Mouse (Mus musculus) ZHBTc4 (cell line): ENCODE results near the gene Rpn2.

Experiments
- DNase-seq: peaks from one replicate; pipeline ENCODE4 v3.0.0-alpha.2; 2011; ENCODE audit warnings: low read depth, low spot score

Rpn2 gene

DNA sequence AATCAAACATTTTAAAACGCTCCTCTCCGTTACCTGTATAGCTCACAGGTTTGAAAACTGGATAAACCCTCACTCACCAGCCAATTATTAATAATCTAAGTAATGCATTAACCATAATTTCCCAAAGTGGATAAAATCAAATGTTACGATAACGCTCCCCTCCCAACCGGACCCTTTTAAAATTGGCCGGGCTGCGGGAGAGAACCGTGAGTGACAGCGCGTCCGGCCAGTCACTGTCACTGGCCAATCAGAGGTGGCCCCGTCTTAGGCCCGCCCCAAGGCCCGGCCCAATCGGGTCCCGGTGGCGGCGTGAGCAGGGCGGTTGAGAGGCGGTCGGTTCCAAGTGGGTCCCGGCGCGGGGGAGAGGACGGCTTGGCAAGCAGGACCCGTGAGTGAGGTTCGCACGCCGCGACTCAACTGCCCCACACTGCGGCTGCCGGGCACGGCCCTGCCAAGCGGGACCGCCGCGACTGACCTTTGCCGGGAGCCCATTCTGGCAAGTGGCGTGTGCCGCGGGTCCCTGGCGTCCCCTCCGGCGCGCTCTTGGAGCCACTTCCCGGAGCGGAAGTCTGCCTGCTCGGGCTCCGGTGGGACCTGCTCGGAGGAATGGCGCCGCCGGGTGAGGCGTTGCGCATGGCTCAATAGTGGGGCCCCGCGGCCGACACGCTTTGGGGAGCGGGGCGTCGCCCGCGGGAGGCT lies at the start of gene Rpn2:
Gene Rpn2, plus strand, starts transcription at position 301 of the 699 bp plus-strand sequence.
- peak; percentile 98 for DNase-seq

DNA sequence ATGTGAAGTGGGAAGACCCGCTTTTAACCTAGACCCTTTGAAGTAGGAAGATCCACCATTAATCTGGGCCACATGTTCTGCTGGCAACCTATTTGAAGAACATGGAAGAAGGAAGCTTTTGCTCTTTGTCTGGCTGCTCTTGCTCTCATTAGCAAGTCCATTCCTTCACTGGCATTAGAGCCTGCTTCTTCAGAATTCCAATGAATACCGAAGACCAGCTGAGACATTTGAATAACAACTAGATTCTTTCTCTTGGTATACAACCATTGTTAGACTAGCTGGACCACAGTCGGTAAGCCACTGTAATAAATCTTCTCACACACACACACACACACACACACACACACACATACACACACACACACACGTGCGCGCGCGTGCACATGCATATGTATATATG lies 42.9 kb upstream of the Rpn2 start:
- DNase-seq, result peak; percentile 55

DNA sequence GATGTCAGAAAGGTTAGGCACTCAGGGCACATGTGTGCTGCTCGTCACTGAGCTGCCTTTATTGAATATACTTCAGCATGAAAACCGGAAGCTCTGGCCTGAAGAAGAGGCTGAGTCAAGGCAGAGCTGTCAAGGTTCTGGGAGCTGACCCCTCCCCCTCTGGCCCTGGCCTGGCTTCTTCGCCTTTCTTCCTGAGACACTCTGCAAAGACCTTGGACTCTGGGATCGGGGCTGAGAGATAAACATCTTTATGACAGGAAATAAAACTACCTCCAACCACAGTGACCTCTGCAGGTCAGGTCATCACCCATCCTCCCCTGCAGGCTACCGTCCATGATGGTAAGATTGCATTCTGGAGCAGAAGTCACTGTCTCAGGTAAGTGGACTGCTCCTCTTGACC lies 33.8 kb upstream of the Rpn2 start:
- peak; percentile 15 for DNase-seq

DNA sequence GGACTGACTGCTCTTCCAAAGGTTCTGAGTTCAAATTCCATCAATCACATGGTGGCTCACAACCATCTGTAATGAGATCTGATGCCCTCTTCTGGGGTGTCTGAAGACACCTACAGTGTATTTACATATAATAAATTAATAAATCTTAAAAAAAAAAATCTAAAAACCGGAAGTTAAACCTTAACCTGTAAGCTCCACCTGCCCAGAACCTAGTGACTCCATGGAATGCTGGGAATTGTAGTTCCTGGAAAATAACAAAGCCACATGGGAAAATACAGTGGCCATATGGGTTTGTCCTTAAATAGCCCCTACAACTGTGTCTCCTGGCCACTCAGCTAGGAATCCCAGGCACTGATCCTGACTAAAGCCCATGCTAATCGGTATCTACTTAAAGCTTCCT lies 33.2 kb upstream of the Rpn2 start:
- DNase-seq, result peak; percentile 18

DNA sequence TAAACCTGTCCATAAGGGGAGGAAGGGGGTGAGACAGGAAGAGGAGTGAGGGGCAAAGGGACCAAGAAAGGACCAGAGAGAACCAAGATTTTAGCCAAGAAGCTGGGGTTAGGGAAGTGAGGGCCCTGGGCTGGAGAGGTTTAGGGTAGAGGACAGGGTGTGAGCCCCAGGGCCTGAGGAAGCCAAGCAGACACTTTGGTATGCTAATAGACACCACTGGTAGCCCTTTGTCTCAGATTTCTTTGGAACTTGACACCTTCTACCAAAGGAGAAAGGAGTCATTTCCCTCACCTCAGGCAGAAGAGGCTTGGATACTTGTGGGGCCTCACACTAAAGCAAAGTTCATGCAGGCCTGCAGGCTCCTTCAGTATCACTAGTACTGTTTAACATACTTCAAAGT lies 30.7 kb upstream of the Rpn2 start:
- peak; percentile 88 for DNase-seq

DNA sequence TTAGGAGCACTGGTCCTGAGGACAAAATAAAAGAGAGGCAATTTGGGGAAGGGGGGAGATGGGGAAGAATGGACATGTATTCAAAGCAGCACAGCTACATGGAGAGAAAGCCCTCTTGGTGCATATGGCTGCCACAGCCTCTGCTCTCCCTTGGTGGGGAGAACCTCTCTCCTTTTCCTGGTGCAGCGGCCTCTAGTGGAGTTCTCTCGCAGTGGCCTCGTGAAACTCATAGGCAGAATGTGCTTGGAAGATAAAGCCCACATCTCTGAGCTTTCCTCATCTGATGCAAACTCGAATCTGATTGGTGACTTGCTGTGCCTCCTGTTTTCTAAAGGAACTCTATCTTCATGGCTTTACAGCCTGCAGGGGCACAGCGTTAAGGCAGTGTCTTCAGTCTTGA lies 19.1 kb upstream of the Rpn2 start:
- DNase-seq, result peak; percentile 87

DNA sequence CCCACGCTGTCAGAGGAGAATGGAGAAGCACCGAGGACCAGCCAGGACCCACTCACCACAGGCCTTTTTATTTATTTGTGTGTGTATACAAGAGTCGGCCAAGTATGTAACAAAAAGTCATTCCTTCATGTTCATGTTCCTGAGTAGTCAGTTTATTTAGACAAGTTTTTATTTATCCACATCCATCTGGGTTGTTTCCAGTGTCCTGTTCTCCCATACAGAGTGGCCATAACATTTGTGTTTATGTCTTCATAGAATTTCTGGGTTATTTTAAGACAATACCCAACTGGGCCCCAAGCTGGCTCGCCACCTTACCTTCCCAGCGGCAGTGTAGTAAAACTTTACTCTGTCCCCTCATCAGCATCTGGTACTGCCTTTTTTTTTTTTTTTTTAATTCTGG lies 16.9 kb upstream of the Rpn2 start:
- no peak for DNase-seq

DNA sequence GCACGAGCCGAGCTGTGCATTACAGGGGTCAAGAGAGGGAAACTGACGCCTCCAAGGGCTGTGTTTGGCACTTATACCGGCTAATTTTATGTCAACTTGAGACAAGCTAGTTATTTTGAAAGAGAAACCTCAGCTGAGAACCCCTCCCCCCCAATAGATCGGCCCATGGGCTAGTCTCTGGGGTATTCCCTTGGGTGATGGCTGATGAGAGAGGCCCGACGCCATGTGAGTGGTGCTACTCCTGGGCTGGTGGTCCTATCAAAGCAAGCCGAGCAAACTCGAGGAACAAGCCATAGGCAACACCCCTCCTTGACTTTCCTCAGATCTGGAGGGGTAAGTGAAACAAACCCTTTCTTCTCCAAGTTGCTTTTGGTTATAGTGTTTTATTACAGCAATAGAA lies 16.3 kb upstream of the Rpn2 start:
- no peak for DNase-seq

DNA sequence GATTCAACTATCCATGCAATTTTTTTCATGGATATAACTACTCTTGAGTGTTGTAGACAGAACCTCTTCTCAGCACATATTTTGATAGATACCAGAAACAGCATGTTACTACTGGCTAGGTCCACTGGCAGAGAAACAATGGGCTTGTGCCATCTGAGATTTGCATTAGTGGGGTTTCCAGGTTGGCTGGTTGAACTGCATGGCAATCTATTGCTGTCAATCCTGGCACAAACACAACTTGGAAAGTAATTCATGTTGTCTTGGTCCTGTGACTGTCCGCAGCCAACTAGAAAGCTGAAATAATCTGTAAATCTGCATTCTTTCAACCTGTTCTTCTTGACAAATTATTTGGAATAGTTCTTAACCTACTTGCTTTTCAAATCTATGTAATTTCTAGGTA lies 15.7 kb upstream of the Rpn2 start:
- DNase-seq, result no peak

DNA sequence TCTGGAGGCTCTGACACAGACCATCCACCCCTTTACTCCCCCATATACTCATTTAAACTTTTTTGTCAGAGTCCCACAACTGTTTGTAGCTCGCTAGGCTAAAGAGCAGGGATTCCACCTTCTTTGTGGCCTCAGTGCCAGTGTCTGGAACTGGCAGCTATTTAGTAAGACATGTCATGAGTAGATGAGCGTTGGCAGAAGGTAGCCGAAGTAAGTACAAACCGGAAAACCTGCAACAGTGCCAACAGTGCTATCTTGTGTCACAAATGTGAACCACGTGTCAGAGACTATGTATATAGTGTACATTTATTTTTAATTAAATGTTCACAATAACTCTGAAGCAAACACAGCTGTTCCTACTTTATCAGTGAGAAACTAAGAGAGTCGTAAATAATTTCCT lies 15.0 kb upstream of the Rpn2 start:
- DNase-seq, result no peak

DNA sequence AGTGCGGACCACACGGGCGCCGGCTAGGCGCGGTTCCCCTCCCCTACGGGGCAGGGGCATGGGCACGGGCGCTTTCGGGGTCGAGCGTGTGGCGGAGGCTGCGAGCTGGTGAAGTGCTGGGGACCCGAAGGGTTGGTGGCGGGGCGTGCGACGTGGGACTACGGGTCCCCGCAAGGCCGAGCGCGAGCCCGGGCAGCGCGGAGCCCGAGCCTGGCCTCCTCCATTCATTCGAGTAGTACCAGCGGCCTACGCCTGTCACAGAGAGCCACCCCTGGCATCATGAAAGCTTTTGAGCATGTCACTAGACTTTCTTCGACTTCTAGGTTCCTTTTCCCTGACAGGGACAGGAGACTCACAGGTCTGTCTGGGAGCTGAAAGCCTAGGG lies 591 bp downstream of the Rpn2 start, which contains the start of gene Mroh8:
Gene Mroh8, minus strand, starts transcription at position 134 of the 385 bp plus-strand sequence.
- no peak for DNase-seq

DNA sequence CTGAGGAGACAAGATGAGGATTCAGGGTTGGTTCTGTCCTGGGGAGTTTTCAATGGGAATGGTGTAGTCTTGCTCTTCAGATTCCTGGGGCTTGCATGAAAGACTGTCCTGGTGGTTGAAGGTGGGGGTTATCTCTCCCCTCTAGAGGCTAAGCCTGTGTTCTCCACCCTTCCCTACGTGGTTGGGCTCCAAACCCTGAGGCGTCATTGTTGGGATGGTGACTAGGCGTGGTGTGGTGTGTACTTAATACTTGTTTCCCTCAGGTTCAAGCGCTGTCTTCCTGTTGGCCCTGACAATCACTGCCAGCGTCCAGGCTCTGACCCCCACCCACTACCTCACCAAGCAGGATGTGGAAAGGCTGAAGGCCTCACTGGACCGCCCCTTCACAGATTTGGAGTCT lies 4.5 kb downstream of the Rpn2 start:
- DNase-seq, result peak; percentile 73

DNA sequence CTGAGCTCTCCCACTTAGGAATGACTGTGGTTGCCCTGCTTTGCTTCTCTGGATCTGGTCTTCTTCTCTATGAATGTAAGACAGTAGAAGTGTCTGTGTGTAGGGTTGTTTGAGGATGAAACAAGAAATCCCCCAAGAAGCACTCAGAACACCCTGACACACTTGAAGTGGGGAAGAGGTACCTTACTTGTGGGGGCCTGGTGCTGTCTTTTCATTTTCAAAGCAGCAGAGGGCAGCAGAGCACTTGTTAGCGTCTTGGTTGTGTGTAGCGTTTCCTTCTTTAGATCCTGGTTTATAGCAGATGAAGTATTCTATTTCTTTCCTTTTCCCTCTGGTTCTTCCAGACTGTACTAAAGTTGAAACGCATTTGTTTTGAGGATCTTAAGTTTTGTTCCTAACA lies 8.7 kb downstream of the Rpn2 start:
- peak; percentile 67 for DNase-seq

DNA sequence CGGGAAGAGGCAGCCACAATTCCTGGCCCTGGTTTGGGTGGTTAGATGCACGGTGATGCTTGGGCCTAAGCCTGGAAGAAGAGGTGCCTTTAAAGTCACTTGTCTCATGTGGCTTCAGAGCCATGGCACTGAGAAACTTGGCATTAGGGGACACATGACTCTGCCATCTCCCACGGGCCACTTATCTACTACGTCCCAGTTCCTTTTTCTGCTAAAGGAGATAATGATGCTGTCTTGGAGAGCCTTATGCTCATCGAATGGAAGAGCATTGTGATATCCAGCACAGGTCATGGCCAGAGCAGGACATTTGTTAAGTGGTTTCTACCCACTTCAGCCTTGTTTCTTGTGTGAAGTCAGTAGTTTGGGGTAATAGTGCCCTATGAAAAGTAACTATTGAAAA lies 10.2 kb downstream of the Rpn2 start:
- no peak for DNase-seq

DNA sequence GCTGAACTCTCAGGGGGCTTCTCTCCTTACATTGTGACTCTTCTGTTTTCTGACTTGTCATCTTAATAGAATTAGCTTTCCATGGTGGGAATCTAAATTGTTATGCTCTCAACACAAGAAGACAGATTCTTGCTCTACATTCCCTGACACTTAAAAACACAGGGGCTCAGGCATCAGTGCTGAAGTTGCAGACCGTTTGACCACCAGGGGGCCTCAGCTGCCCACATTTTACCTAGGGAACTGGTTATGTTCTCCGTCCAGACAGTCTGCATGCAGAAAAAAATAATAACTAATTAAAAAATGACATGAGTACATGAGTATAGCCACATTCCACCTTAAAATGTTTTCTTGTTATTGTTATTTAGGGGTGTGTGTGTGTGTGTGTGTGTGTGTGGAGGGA lies 13.3 kb downstream of the Rpn2 start:
- DNase-seq, result peak; percentile 69

DNA sequence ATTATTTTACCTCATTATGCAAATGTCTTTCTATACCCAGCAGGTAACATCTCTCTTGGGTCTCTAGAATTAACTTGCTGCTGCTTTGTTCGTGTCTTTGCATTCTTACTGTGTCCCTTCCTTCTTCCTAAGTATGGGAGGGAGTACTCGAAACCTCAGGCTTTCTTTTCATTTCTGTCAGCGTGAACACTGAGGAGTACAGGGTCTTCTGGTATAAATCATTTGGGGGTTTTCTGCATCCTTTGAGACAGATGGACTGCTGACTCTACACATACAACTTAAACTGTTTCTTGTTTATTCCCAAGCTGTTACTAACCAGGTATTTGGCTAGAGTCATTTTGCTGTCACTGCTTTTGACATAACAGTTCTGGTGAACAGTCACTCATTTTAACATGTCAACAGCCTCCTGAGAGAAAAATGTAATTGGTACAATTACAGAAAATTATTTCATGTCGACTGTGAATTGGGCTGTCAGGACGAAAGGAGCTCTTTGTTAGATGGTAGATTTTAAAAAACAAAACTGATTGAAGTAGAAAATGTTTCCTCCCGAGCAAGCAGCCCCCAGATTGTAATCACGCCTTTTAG lies 17.4 kb downstream of the Rpn2 start:
- no peak for DNase-seq

DNA sequence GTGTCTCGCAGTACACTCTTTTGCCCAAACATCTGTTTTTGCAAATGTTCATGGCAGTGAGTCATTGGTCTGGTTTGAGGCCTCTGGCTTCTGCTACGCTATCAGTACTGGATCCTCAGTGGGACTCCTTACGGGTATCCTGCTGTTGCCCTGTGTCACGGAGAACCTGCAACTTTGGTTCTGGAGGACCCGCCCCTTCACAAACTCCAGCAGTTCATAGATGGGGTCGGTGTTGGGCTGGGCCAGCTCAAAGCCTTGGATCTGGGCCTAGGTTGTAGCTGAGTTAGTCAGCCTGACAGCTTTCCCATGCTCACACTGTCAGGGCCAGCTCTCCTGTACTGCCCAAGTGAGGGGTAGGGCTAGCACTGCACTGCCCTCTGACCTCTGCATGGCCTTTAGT lies 21.2 kb downstream of the Rpn2 start:
- DNase-seq, result no peak

DNA sequence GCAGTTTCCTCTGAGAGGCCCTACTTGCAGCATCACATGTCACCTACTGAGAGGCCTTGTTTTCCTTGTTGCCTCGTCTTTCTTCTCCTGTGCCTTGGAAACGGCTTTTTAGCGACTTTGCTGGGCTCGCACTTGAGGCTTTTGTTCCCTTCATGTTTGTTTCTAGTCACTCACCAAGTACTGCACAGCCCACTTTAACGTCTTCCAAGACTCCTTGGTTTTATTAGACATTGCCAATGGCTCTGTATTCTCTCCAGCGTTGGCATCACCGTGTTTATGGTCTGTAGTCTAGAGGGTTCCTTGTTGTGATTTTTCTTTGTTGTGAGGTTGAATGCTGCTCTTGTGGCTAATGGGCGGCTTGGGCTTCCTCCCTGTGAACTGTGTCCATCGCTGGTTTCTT lies 24.3 kb downstream of the Rpn2 start:
- DNase-seq, result no peak

DNA sequence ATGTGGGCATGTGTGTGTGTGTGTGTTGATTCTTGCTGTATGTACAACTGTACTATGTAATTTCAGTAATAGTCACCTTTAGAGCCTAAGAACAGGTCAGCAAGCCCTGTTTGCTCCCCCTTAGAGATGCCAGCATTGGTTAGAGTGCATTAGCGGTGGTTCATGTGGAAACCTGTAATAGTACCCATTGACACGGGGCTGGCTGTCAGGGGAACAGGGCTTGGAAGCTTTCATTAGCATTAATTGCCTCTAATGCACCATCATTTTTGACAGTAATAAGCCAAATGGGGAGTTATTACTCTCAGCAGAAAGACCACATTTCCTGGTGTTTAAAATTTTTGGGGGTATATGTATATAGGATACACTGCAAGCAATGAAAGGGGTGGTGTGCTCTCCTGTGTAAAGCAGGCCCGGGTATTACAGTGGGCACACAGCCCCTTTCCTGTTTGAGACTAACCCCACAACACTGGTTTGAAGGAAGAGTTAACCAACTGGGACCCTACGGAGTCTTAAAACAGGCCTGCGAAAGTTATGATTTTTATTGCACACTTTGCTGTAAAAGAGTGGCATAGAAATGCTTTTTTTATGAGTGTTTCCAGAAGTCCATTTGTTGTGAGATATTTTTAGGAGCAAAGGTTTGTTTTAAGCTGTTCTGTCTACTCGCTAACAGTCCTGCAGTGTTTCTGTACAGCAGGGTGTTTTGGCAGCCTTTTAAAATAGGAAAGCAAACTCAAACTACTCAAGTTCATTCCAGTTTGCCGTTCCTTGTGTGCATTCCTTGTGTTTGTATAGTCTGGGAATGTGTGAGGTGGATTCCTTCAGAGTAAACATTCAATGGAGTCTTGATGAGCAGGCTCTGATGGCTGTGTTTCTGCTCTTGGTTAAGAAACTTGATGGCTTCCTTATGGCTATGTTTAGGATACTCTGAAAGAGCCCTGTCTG lies 27.5 kb downstream of the Rpn2 start:
- DNase-seq, result no peak

DNA sequence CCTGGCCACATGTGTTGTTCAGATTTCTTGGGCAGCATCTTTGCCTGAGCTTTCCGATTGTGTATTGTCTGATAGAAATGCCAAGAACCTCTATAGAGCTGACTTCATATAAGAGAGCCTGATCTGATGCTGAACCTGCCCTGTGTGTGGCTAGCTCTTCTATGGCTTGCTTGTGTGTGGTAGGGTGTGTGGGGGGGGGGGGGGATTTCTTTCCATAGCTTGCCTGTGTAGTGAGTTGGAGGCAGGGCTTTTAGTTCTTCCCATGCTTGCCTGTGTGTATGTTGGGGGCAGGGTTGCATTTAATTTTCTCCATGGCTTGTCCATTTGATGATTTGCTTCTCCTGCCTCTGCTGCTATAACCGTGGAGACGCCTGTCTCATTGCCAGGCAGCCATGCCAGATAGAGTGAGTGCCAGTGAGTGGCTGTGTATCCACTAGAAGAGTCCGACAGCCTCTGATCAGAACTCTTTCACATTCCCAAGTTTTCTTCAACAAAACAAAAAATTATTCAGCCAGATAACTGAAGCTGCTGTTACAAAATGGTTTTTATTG lies 29.0 kb downstream of the Rpn2 start:
- DNase-seq, result no peak

DNA sequence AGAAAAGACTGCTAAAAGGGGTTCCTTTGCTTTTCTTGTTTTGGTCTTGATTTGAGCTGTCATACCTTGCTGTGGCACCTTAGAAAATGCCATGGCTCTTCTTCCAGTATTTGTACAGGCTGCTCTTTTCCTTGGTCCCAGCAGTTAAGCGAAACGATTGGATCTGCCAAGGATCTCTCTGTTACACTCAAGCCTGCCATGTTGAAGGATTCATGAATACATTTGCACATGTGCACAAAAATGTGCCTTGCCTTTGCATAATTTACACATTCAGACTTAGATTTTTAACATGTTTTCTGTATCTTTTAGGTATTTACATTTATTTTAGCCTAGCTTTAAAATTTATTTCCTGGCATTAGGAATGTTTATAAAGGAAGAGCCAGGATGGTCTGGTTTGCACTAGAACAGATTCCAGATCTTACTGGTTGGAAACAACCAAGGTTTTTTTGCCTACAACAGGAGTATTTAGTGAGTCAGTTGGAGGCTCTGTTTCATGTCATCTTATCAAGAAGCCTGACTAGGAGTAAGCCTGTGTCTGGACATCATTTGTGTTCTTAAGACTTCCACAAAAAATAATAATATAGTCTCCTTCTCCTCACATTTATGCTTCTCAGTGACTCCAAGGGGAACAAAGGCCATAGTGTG lies 29.6 kb downstream of the Rpn2 start:
- no peak for DNase-seq

DNA sequence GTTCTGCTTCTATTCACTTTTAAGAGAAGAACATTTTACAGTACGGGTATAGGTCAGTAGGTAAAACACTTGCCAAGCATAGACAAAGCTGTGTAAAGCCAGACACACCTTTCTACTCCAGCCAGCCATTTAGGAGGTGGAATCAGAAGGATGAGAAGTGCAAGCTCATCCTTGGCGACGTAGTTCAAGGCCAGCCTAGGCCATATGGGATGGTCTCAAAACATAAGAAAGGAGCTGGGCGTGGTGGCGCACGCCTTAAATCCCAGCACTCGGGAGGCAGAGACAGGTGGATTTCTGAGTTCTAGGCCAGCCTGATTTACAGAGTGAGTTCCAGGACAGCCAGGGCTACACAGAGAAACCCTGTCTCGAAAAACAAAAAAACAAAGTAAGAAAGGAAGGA lies 30.8 kb downstream of the Rpn2 start:
- peak; percentile 62 for DNase-seq
